Mouse (Mus musculus) E14TG2a.4 (cell line): ENCODE results near the gene Pax3.

Experiments
- H3K27me3 ChIP-seq: 2 replicates; pipeline ENCODE4 v1.6.1; 2014; ENCODE audit warnings: low read length, control low read depth; ENCODE audit not compliant: insufficient read depth
- H3K36me3 ChIP-seq: 2 replicates; pipeline ENCODE4 v1.6.1; 2014; ENCODE audit warnings: low read length, control low read depth; ENCODE audit not compliant: insufficient read depth
- H3K4me1 ChIP-seq: replicated peaks from 2 replicates; pipeline ENCODE4 v1.6.1; 2014; ENCODE audit warnings: low read depth, low read length, control low read depth
- H3K4me3 ChIP-seq: replicated peaks from 2 replicates; pipeline ENCODE4 v1.5.1; 2014; ENCODE audit warnings: mild to moderate bottlenecking, low read length
- H3K9me3 ChIP-seq: 2 replicates; pipeline ENCODE4 v1.6.1; 2014; ENCODE audit warnings: low read length, control low read depth
- CTCF ChIP-seq: conservative IDR thresholded peaks from 2 replicates; pipeline ENCODE4 v1.5.1; 2014; ENCODE audit warnings: low read length
- NANOG ChIP-seq: IDR thresholded peaks from 2 replicates; pipeline ENCODE4 v1.6.1; 2014; ENCODE audit warnings: borderline replicate concordance, low read length, mixed read lengths
- POU5F1 ChIP-seq: IDR thresholded peaks from 2 replicates; pipeline ENCODE4 v1.6.1; 2014; ENCODE audit warnings: low read length, borderline replicate concordance

Pax3 gene

DNA sequence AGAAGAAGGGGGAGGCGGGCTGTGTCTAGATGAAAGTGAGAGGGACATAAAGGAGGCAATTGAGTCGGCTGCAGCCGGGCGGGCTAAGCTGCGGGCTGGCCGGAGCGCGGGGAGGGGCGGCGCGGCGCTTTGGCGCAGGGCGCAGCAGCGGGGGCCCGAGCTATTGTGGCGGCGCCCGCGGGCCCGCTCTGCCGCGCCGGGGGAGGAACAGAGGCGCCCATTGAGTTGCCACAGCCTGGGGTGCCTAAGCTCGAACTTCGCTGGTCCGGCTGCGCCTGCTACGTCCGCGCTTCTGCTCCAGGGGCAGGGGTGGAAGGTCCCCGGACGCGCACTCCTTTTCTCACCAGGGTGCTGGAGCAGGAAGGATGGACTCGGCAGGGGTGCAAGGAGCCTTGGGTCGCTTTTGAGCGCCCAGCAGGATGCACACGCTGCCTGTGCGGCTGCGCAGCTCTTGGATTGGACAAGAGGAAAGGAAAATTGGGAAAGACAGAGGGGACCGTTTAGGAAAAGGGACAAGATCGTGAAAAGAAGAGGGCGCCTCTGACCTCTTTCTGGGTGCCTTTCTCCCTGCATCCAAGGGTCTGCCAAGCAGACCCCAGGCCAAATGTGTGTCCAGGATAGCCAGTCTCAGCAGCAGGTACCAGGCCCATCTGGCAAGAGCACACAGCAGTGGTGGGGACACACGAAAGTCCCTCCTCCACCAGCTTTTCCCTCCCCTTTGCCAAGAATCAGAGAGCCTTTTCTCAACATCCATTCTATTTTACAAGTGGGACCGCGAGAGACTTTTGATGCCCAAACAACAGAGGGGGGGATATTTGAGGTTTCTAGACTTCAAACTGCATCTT, 7.2 kb downstream of the Pax3 start:
- TF ChIP-seq NANOG (no peak), CTCF (no peak), POU5F1 (no peak)
- Histone ChIP-seq H3K36me3 (no peaks in the 10 kb centered on the region), H3K9me3 (no peaks in the 10 kb centered on the region), H3K4me3 (peak overlapping the region; percentile 75), H3K4me1 (peaks cover 23% of the 10 kb centered on the region; the same call in 1 of the 2 replicates), H3K27me3 (peaks cover 91% of the 10 kb centered on the region)

DNA sequence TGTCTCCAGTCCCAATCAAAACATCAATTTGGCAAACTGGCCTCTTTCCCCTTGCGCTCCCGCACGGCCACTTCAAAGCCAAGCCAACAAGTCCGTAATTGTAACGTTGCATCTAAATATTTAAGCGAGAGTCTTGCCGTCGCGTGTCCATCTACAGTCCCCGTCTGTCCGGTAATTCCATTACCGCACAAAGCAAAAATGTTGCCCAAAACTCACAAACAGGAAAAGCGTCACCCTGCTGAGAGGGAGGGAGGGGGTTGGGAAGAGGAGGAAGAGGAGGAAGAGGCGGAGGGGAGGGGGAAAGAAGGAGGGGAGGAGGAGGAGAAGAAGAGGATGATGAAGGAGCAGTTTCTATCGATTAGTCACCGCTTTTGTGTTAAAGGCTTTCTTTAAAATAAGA, 7.9 kb downstream of the Pax3 start:
- Histone ChIP-seq H3K27me3 (peaks cover 86% of the 10 kb centered on the region), H3K9me3 (no peaks in the 10 kb centered on the region), H3K4me1 (peaks cover 23% of the 10 kb centered on the region; the same call in 1 of the 2 replicates), H3K36me3 (no peaks in the 10 kb centered on the region), H3K4me3 (peak overlapping the region; percentile 75)
- TF ChIP-seq CTCF (no peak), POU5F1 (no peak), NANOG (no peak)

GRCm38 (mm10) chr1:78188299-78188698, 8.6 kb downstream of the Pax3 start:
- H3K9me3 ChIP-seq = no peaks in the 10 kb centered on the region
- no peak overlapping the region for H3K4me3 ChIP-seq
- H3K4me1 ChIP-seq = peaks cover 22% of the 10 kb centered on the region; the same call in 1 of the 2 replicates
- H3K36me3 ChIP-seq = no peaks in the 10 kb centered on the region
- no peak for TF ChIP-seq NANOG
- no peak for TF ChIP-seq CTCF
- no peak for TF ChIP-seq POU5F1
- H3K27me3 ChIP-seq = peaks cover 79% of the 10 kb centered on the region

DNA sequence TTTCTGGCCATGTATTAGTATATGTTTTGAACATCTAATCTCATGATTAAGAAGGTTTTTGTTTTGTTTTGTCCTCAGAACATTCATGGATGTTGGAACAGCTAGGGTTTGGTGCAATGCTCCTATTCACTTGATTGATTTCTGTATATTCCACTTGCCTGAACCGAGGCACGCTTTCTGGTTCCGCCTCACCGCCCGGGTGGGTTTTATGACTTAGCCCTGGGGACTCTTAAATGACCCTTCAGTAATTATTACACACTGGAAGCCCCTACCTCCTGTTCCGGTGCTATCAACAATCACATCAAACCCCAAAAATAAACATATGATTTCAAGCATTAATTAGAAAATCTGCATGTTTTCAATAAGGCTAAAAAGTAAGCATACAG, 9.2 kb downstream of the Pax3 start:
- H3K27me3 ChIP-seq = peaks cover 77% of the 10 kb centered on the region
- H3K4me1 ChIP-seq = peaks cover 18% of the 10 kb centered on the region; the same call in 1 of the 2 replicates
- no peak overlapping the region for H3K4me3 ChIP-seq
- no peaks in the 10 kb centered on the region for H3K9me3 ChIP-seq
- H3K36me3 ChIP-seq = no peaks in the 10 kb centered on the region
- TF ChIP-seq POU5F1 = no peak

GRCm38 (mm10) chr1:78187122-78187787, 9.7 kb downstream of the Pax3 start:
- Histone ChIP-seq H3K9me3 (no peaks in the 10 kb centered on the region), H3K4me3 (no peak overlapping the region), H3K27me3 (peaks cover 77% of the 10 kb centered on the region), H3K36me3 (no peaks in the 10 kb centered on the region), H3K4me1 (peaks cover 12% of the 10 kb centered on the region; the same call in 1 of the 2 replicates)
- no peak for TF ChIP-seq POU5F1
- no peak for TF ChIP-seq CTCF
- no peak for TF ChIP-seq NANOG

DNA sequence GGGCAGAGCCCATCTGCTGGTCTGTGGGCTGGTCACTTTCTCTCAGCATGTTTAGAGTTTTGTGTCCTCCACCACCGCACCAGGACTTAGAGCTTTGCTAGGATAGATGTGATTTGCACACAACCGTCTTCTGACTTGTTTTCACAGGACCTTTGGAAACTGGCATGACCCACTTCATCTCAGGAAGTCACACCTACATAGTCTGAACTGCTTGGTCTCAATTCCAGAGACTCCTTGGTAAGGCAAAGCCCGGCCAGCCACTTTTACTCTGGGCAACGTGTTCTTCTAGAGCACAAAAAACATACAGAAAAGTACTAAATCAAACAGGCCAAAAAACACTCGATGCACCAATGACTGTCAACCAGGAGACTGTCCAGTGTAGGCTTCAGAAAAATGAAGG, 14.0 kb downstream of the Pax3 start:
- Histone ChIP-seq H3K36me3 (no peaks in the 10 kb centered on the region), H3K9me3 (no peaks in the 10 kb centered on the region), H3K27me3 (peaks cover 53% of the 10 kb centered on the region), H3K4me1 (0 out of 2 replicates have a peak, but pooled peaks cover 5% of the 10 kb centered on the region), H3K4me3 (no peak overlapping the region)
- no peak for TF ChIP-seq POU5F1
- TF ChIP-seq CTCF = no peak
- no peak for TF ChIP-seq NANOG

DNA sequence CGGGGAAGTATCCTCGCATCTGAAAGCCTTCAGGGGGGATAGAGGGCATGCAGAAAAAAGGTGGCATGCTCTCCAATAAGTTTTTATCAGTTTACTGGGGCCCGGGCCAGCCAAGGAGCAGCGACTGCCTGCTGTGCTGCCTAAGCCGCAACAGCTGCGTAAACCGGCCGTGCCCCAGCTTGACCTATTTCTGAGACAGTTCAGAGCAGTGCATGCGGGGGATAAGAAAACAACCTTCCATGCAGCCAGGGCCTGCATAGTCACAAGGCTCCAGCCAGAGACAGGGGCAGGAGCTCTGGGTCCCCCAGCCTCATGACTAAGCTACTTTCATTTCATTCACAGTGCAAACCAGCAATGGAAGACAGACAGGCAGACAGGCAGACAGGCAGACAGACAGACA, 15.1 kb downstream of the Pax3 start:
- Histone ChIP-seq H3K4me1 (0 out of 2 replicates have a peak, but pooled peaks cover 5% of the 10 kb centered on the region), H3K4me3 (no peak overlapping the region), H3K9me3 (no peaks in the 10 kb centered on the region), H3K27me3 (peaks cover 49% of the 10 kb centered on the region), H3K36me3 (no peaks in the 10 kb centered on the region)
- TF ChIP-seq POU5F1 (no peak), NANOG (no peak), CTCF (no peak)

DNA sequence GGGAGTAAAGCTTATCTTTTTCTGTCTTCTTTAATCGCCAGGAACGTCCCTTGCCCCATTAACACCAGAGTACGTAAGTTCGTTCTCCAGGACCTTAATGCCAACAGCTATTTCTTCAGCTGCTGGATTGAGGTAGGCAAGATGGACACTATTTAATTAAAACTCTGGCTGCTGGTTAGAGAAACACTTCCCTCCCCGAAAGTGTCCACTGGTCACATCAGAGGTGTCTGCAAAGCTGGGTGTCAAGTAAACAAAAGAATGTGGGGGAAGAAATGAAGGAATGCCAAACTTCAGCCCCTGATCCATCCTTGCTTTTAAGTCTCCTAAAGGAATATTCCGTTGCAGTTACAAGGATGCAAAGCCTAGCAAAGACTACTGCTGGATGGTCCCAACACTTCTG, 24.6 kb downstream of the Pax3 start:
- H3K9me3 ChIP-seq = no peaks in the 10 kb centered on the region
- TF ChIP-seq NANOG (no peak), POU5F1 (no peak), CTCF (no peak)
- H3K4me3 ChIP-seq = no peak overlapping the region
- peaks cover 45% of the 10 kb centered on the region for H3K27me3 ChIP-seq
- H3K36me3 ChIP-seq = no peaks in the 10 kb centered on the region
- peaks cover 10% of the 10 kb centered on the region for H3K4me1 ChIP-seq

DNA sequence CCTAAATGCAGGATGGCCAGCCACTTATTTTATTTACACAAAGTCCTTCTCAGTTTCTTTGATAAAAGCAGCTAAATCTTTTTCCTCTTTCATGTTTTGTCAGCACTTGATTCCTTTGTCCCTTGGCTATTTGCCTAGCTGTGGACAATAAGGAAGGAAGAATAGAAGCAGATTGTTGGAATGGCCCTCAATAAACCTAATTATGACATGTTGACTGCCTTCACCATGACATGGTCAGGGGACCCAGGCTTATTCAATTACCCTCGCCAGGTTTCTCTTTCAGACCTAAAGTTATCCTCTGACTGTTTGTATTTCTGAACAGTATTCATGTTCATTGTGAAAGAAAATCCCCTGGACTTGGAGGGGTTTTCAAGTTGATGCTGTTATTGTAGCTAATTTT, 25.3 kb downstream of the Pax3 start:
- H3K4me1 ChIP-seq = peaks cover 16% of the 10 kb centered on the region
- H3K9me3 ChIP-seq = no peaks in the 10 kb centered on the region
- peaks cover 39% of the 10 kb centered on the region for H3K27me3 ChIP-seq
- no peak overlapping the region for H3K4me3 ChIP-seq
- TF ChIP-seq POU5F1 (no peak), CTCF (no peak), NANOG (no peak)
- no peaks in the 10 kb centered on the region for H3K36me3 ChIP-seq
